Mouse (Mus musculus) liver, embryonic 16.5 days (tissue): Measurements from ENCODE around the gene Ppp2r5d. TPM values are rescaled to one million over a fixed set of nuclear protein-coding genes. Genes with fewer than 3 reads are reported as not detected.

Experiments
- ATAC-seq: fragments of 200-750 bp; cut with Nextera tagmentation; 2 replicates; pipeline ENCODE4 v1.8.0; 2017; ENCODE audit warnings: low read depth, mild to moderate bottlenecking, moderate number of reproducible peaks, moderate library complexity
- H3K27ac ChIP-seq: fragments of 300-500 bp; sonication (generic); 2 replicates; pipeline ENCODE4 v1.5.1; 2014; ENCODE audit warnings: mild to moderate bottlenecking, low read length
- H3K27me3 ChIP-seq: fragments of 300-500 bp; sonication (generic); 2 replicates; pipeline ENCODE4 v1.6.1; 2014; ENCODE audit warnings: low read depth, low read length, mixed read lengths; ENCODE audit not compliant: control insufficient read depth, insufficient read depth
- H3K36me3 ChIP-seq: fragments of 300-500 bp; sonication (generic); 2 replicates; pipeline ENCODE4 v1.6.1; 2014; ENCODE audit warnings: mild to moderate bottlenecking; ENCODE audit not compliant: control insufficient read depth, insufficient read depth
- H3K4me1 ChIP-seq: fragments of 300-500 bp; sonication (generic); 2 replicates; pipeline ENCODE4 v1.6.1; 2014; ENCODE audit warnings: low read depth, low read length, mixed read lengths; ENCODE audit not compliant: control insufficient read depth
- H3K4me2 ChIP-seq: fragments of 300-500 bp; sonication (generic); 2 replicates; pipeline ENCODE4 v1.6.1; 2014; ENCODE audit warnings: low read depth, low read length, mixed read lengths
- H3K4me3 ChIP-seq: fragments of 300-500 bp; sonication (generic); 2 replicates; pipeline ENCODE4 v1.5.1; 2014; ENCODE audit warnings: low read depth, mild to moderate bottlenecking, low read length
- H3K9ac ChIP-seq: fragments of 300-500 bp; sonication (generic); 2 replicates; pipeline ENCODE4 v1.6.1; 2014; ENCODE audit warnings: low read depth, low read length
- H3K9me3 ChIP-seq: fragments of 300-500 bp; sonication (generic); replicated peaks from 2 replicates; pipeline ENCODE4 v1.6.1; 2016; ENCODE audit warnings: low read length; ENCODE audit not compliant: control insufficient read depth
- WGBS: fragments of 180-500 bp; shearing (Covaris S2); extraction: QIAGEN DNeasy Blood & Tissue Kit; methylation state at CpG from one replicate; pipeline ENCODE4 v1.1.7; 2014; ENCODE audit not compliant: insufficient replicate concordance; 5-methylcytosine and 5-hydroxymethylcytosine counted together
- polyA plus RNA-seq: library from polyadenylated mRNA; unstranded; fragments of >200 nt; fragmentation: Nextera tagmentation; extraction: Ambion mirVana; gene quantifications from 2 replicates; pipeline ENCODE4 v1.2.1, GENCODE M21; 2015

The Ppp2r5d gene
- polyA plus RNA-seq, 1 experiment from 2014 or later = 28.7 TPM

DNA sequence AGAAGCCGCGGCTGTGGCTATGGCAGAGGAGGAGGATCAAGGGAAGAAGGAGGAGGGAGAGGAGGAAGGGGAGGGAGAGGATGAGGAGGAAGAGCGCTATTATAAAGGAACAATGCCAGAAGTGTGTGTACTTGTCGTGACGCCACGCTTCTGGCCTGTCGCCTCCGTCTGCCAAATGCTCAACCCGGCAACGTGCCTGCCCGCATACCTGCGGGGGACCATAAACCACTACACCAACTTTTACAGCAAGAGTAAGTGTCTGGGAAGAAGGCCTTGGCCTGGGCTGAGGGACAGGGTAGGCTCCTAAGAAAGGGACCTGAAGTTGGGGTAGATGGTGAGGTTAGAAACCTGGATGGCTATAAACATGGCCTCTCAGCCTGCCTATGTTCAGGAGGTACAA, 42.9 kb downstream of the Ppp2r5d start:
- no peaks in the 10 kb centered on the region for H3K9me3 ChIP-seq
- H3K27me3 ChIP-seq = no peaks in the 10 kb centered on the region
- no peak overlapping the region for H3K4me3 ChIP-seq
- 83% methylated on average over 12 of the region's 12 CpGs for WGBS
- H3K4me2 ChIP-seq = no peak overlapping the region
- no peak overlapping the region for H3K27ac ChIP-seq
- no peaks in the 10 kb centered on the region for H3K4me1 ChIP-seq
- H3K36me3 ChIP-seq = peaks cover 8% of the 10 kb centered on the region
- no peak for ATAC-seq
- H3K9ac ChIP-seq = no peak overlapping the region

DNA sequence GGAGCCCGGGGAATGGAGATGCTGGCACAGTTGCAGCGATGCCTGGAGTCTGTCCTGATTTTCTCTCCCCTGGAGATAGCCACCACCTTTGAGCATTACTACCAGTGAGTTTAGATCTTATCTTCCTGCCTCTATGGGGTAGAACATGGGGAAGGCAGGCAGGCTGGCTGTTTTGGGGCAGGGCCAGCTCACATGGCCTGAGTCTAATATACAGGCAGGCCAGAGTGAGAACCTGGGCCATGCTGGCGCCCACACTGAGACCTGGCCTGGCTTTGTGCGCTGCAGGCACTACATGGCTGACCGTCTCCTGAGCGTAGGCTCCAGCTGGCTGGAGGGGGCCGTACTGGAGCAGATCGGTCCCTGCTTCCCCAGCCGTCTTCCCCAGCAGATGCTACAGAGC, 43.6 kb downstream of the Ppp2r5d start:
- H3K4me2 ChIP-seq = no peak overlapping the region
- H3K4me3 ChIP-seq = no peak overlapping the region
- ATAC-seq = no peak
- H3K9ac ChIP-seq = no peak overlapping the region
- H3K4me1 ChIP-seq = no peaks in the 10 kb centered on the region; the same call in 1 of the 2 replicates
- H3K27ac ChIP-seq = no peak overlapping the region
- H3K36me3 ChIP-seq = peaks cover 8% of the 10 kb centered on the region
- no peaks in the 10 kb centered on the region for H3K9me3 ChIP-seq
- WGBS = 81% methylated on average over 9 of the region's 9 CpGs
- no peaks in the 10 kb centered on the region for H3K27me3 ChIP-seq

DNA sequence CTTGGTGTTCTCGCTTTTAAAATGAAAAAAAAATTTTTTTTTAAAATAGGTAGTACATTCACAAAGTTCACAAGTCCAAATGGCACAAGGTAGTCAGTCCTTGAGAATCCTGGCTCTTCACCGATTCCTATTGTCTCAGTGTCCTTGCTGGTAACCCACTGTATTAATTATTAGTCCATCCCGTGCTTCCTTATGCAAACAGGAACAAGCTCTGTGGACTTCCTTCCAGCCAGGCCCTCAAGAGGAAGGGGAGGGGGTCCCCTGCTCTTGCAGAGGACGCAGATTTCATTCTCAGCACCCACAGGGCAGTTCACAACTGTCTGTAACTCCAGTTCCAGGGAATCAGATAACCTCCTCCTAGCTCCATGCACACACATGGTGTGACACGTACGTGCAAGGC, 48.9 kb downstream of the Ppp2r5d start:
- 68% methylated on average over 6 of the region's 6 CpGs for WGBS
- Histone ChIP-seq H3K9ac (no peak overlapping the region), H3K4me3 (no peak overlapping the region), H3K4me2 (no peak overlapping the region), H3K27me3 (no peaks in the 10 kb centered on the region), H3K4me1 (peaks cover 13% of the 10 kb centered on the region), H3K36me3 (peaks cover 13% of the 10 kb centered on the region), H3K9me3 (no peaks in the 10 kb centered on the region), H3K27ac (no peak overlapping the region)
- no peak for ATAC-seq

DNA sequence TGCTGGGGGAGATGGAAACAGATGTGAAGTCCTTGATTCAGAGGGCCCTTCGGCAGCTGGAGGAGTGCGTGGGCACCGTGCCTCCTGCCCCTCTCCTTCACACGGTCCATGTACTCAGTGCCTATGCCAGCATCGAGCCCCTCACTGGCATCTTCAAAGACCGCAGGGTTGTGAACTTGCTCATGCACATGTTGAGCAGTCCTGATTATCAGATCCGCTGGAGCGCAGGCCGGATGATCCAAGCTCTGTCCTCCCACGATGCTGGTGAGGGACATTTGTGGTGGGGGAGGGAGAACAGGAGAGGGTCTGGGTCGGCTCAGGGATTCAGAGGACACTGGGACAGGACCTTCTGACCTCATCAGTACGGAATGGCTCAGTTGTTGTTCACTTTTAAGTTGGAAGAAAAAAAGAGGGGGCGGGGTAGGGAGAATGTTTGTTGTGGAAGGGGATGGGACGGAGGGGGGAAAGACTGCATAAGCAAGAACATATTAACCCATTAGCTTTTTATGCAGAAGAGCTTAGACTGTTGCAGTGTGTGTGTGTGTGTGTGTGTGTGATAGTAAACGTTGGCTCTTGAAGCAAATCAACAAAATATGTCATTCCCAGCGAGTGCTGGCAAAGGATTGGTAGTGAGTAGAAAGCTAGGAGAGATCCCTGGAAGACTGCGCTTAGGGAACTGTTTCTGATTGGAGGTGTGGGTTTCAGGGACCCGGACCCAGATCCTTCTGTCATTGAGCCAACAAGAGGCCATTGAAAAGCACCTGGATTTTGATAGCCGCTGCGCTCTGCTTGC, 53.0 kb downstream of the Ppp2r5d start:
- ATAC-seq = no peak
- peaks cover 9% of the 10 kb centered on the region for H3K36me3 ChIP-seq
- H3K27ac ChIP-seq = no peak overlapping the region
- H3K4me3 ChIP-seq = peak overlapping the region; percentile 71
- peak overlapping the region; percentile 77; the same call in 1 of the 2 replicates for H3K9ac ChIP-seq
- no peaks in the 10 kb centered on the region for H3K27me3 ChIP-seq
- peaks cover 28% of the 10 kb centered on the region for H3K4me1 ChIP-seq
- no peaks in the 10 kb centered on the region for H3K9me3 ChIP-seq
- 65% methylated on average over 20 of the region's 20 CpGs for WGBS
- H3K4me2 ChIP-seq = peak overlapping the region; percentile 87; the same call in 1 of the 2 replicates

DNA sequence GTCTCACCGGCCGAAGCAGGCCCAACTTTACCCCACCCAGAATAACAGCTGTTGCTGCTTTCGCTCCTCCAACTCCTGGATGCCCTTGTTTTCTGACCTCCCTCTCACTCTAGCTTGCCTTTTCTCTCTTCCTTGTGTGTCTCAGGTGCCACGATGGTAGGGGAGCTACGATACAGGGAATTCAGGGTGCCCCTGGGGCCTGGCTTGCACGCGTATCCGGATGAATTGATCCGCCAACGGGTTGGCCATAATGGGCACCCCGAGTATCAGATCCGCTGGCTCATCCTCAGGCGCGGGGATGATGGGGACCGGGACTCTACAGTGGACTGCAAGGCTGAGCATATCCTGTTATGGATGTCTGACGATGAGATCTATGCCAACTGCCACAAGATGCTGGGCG, 53.6 kb downstream of the Ppp2r5d start:
- 70% methylated on average over 17 of the region's 17 CpGs for WGBS
- Histone ChIP-seq H3K27ac (peak overlapping the region; percentile 75; the same call in 1 of the 2 replicates), H3K9me3 (no peaks in the 10 kb centered on the region), H3K4me1 (peaks cover 34% of the 10 kb centered on the region), H3K9ac (peak overlapping the region; percentile 77), H3K27me3 (no peaks in the 10 kb centered on the region), H3K36me3 (peaks cover 9% of the 10 kb centered on the region), H3K4me2 (peak overlapping the region; percentile 87), H3K4me3 (peak overlapping the region; percentile 71)
- no peak for ATAC-seq

DNA sequence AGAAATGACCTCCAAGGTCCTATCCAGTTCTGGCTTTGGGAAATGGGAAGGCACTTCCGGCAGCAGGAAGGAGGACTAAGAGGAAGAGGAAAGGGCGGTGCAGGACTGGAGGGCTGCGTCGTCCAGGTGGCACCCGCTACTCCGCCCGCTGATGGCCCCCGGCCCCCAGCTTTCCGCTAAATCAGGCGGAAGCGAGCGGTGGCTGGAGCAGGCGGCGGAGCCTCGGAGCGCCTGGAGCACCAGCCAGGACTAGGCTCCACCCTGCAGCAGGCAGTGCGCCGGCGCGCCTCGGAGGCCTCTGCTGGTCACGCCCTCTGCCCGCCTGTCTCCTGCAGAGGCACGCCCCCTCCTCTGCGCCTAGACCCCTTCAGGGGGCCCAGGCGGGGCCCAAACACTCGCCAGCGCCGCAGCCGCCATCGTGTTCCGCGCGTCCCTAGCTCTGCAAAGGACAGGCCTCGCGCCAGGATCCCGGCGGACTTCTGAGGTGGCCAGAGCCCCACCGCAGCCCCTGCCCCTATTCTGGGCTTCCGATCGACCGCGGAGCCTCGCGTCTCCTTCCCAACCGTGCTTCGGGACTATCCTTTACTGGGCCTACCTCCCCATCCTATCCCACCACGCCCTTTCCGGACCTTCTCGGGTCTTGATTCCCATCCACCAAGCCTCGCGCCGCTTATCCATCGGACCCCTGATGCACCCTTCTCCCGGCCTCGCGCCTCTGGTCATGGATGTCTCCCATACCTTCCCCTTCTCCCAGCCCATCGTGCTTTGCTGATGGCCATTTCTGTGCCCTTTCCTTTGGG, 54.5 kb downstream of the Ppp2r5d start, which contains the start of gene Cul7:
Gene Cul7, plus strand, starts transcription at position 106 of the 800 bp plus-strand sequence.
- WGBS = under 1% methylated on average over 51 of the region's 58 CpGs
- Histone ChIP-seq H3K4me1 (peaks cover 32% of the 10 kb centered on the region), H3K27ac (peak within 1 kb of the TSS; percentile 75), H3K4me2 (peak within 1 kb of the TSS; percentile 87), H3K27me3 (no peaks in the 10 kb centered on the region), H3K9ac (peak within 1 kb of the TSS; percentile 77), H3K36me3 (peaks cover 8% of the 10 kb centered on the region), H3K4me3 (peak within 1 kb of the TSS; percentile 71), H3K9me3 (no peaks in the 10 kb centered on the region)
- ATAC-seq = peak; percentile 83

DNA sequence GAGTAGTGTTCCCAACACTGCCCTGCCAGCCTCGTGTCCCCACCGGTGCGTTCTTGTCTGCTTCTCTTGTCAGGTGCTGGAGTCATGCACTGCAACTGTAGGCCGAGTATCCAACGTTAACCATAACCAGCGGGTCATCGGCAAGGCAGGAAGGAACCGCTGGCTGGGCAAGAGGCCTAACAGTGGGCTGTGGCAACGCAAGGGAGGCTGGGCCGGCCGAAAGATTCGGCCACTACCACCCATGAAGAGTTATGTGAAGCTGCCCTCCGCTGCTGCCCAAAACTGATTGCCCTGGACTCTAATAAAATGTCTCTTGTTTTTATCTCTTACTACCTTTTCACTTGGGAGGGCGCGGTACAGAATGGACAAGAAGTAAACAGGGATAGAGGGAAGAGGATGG, 55.1 kb downstream of the Ppp2r5d start:
- Histone ChIP-seq H3K9me3 (no peaks in the 10 kb centered on the region), H3K4me1 (peaks cover 38% of the 10 kb centered on the region), H3K27me3 (no peaks in the 10 kb centered on the region), H3K4me2 (peak overlapping the region; percentile 87), H3K4me3 (peak overlapping the region; percentile 71), H3K27ac (peak overlapping the region; percentile 75), H3K9ac (peak overlapping the region; percentile 77), H3K36me3 (peaks cover 7% of the 10 kb centered on the region)
- no peak for ATAC-seq
- 22% methylated on average over 15 of the region's 15 CpGs for WGBS

DNA sequence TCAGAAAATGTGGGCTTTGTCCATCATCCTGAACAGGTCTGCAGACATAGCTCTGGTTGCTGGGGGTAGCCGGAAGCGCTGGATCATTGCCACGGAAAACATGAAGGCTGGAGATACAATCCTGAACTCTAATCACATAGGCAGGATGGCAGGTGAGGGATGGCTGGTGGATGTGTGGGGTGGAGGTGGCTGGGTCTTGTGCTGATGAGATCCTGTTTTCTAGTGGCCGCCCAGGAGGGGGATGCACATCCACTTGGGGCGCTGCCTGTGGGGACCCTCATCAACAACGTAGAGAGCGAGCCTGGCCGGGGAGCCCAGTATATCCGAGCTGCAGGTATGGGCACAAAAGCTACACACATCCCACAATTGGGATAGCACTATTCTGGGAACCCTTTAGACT, 56.5 kb downstream of the Ppp2r5d start:
- Histone ChIP-seq H3K4me3 (no peak overlapping the region), H3K4me1 (peaks cover 45% of the 10 kb centered on the region), H3K36me3 (peaks cover 2% of the 10 kb centered on the region; the same call in 1 of the 2 replicates), H3K4me2 (no peak overlapping the region), H3K27ac (no peak overlapping the region), H3K9me3 (no peaks in the 10 kb centered on the region), H3K9ac (no peak overlapping the region), H3K27me3 (no peaks in the 10 kb centered on the region)
- 81% methylated on average over 9 of the region's 9 CpGs for WGBS
- ATAC-seq = no peak

DNA sequence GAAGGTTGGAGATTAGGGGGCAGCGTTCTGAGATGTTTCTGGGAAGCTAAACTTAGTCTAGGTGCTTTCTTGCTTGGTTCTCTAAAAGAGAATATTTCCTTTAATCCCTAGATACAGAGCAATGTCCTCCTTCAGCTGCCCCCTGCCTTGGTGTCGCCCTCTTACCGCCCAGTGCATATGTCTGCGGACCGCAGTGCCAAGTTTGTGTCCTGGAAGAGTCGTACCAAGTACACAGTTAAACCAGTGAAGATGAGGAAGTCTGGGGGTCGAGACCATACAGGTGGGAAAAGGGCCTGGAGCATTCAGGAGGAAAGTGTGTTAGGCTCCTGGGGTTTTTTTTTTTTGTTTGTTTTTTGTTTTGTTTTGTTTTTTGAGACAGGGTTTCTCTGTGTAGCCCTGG, 57.6 kb downstream of the Ppp2r5d start:
- Histone ChIP-seq H3K4me1 (peaks cover 45% of the 10 kb centered on the region), H3K36me3 (no peaks in the 10 kb centered on the region), H3K4me3 (no peak overlapping the region; the same call in 1 of the 2 replicates), H3K9ac (no peak overlapping the region), H3K27ac (no peak overlapping the region), H3K4me2 (peak overlapping the region; percentile 96), H3K9me3 (no peaks in the 10 kb centered on the region), H3K27me3 (no peaks in the 10 kb centered on the region)
- no peak for ATAC-seq
- WGBS = 78% methylated on average over 7 of the region's 7 CpGs
